Mouse (Mus musculus): ENCODE measurements around the gene Syt2.

Syt2 gene

DNA sequence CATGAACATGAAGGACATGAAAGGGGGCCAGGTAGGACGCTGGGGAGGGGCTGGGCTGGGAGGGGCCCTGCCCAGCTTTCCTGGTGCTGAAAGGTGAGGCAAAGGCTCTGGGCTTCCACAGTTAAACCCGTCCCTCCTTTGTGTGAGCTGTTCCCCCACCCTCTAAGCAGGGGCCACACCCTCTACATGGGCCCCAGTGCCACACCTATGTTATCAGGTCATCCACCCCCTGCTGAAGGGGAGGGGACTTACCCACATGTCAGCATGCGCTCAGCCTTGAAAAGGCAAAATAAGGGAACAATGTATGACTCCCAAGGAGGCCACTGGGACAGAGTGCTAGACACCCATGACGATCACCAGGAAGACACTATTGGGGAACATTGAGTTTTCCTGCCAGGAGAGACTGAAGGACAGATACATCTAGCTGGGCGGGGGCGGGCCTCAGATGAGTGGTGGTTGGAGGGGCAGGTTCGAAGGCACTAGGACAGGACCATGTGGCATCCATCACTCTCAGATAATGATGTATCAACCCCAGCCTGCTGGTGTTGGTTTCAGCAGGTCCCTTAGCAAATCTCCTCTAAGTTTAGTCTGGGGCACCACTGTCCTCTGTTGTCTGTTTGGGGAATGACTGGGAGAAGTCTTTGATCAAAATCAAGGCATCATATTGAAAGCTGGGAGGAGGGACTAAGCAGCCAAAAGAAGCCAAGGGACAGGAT lies 95.6 kb downstream of the Syt2 start:
- no peak for DNase-seq (ENCODE audit: low spot score in 2 of 2)

GRCm38 (mm10) chr1:134745648-134746047 lies 99.2 kb downstream of the Syt2 start:
- no peak for DNase-seq (ENCODE audit: low spot score in 2 of 2)

- DNase-seq (ENCODE audit: low spot score in 2 of 2): peak; percentile 52 to 79
Observed at GRCm38 (mm10) chr1:134747236-134748174, 101.0 kb downstream of the Syt2 start.

DNA sequence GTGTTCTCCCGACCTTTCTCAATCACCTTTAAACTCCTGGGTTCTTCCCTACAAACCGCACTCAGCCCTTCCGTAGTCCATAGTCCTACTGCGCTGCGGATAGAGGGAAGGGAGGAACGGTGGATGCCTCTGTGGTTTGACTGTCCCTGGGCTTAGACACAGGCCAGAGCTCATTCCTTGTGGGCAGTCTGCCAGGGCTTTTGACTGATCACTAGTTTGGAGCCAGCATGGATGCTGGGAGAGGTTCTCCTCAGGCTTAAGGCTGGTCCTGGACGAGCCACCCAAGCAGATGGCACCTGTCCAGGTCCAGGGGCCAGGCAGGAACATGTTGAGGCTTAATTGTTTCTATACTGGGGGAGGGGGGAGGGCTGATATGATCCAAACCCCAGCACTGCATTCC lies 103.4 kb downstream of the Syt2 start:
- no peak for DNase-seq (ENCODE audit: low spot score in 2 of 2)

DNA sequence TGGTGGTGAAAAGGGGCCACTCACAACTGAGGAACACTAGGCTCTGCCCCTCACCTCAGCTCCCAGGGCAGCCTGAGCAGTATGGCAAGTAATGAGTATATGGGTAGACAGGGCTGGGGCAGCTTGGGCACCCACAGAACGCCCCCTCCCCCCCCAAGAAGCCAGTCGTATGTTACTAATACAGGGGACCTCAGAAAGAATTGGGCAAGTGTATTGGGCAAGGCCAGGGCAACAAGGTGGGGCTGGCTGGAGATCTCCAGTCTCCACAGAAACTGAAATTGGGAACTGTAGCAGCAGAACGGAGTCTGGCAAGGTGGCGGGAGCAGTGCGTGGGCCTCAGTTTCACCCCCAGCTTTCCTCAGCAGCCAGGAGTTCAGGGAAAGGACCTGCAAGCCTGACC lies 106.0 kb downstream of the Syt2 start:
- no peak for DNase-seq (ENCODE audit: low spot score in 2 of 2)

DNA sequence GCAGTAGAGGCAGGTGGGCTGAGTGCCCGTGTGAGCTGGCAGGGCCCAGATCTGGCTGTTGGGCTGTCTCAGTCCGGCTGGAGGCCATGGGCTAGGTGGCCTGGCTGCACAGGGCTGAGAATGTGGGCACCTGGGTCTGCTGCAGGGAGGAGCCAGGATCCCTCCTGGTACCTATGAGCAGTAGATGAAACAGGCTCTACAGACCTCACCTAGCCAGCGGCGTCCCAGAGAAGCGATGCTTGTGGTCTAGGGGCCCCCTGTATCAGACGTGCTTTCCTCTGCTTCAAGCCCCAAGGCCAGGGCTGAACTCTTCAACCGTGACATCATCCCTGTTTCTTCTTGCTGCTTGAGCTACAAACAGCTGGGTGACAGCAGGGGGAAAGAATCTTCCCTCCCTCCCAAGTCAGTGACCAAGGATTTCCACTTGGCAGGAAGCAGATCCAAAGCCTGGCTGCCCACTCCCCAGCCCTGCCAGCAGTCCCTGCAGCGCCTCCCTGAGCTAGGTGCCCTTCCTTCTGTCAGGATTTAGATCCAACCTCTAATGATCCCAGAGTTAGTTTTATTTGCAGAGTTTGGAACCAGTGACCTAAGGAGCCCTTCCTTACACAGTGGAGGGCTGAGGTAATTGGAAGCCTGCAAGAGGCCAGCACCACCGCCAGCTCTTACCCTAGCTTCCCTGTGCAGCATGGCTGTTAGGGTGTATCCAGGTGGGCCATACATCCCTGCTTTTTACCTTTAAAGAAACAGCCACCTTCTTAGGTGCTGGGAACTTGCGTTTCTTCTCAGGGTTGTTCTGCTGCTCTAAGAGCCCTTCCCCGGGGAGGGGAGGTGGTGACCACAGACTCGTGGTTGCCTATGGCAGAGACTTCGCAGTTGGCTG lies 107.5 kb downstream of the Syt2 start:
- DNase-seq (ENCODE audit: low spot score in 2 of 2): no peak

- DNase-seq (ENCODE audit: low spot score in 2 of 2): no peak
Observed at GRCm38 (mm10) chr1:134754818-134755217, 108.3 kb downstream of the Syt2 start.

DNA sequence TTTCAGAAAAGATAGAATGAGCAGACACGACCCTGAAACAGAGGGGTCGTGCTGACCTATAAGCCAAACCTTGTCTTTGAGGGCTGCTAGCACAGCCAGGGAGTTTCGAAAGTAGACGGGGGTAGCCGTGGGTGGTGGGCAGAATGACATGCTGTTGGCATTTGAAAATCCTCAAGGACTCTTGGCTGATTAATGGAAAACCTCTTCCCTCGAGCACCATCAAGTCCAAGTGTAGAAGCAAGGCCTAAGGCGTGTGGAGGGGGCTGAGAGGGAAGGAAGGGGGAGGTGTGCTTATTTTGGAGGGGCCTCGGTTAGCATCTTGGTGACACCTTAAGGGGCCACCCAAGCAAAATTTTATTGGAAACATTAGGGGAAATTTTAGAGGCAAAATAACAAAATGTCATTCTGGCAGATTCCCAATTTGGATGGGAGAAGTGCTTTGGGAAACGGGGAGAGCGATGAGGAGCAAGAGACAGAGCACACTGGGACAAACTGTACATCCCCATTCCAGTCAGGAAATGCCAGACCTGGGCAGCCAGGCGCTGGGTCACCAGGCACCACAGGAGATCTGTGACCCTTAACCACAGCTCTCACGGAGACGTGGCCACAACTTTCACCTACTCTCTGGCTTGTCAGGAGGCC lies 109.2 kb downstream of the Syt2 start:
- DNase-seq (ENCODE audit: low spot score in 2 of 2): no peak

GRCm38 (mm10) chr1:134756190-134756873 lies 109.9 kb downstream of the Syt2 start:
- DNase-seq (ENCODE audit: low spot score in 2 of 2): no peak

- no peak for DNase-seq (ENCODE audit: low spot score in 2 of 2)
Observed at GRCm38 (mm10) chr1:134757230-134757629, 110.8 kb downstream of the Syt2 start.

GRCm38 (mm10) chr1:134759133-134759532 lies 112.7 kb downstream of the Syt2 start:
- DNase-seq (ENCODE audit: low spot score in 2 of 2): no peak

DNA sequence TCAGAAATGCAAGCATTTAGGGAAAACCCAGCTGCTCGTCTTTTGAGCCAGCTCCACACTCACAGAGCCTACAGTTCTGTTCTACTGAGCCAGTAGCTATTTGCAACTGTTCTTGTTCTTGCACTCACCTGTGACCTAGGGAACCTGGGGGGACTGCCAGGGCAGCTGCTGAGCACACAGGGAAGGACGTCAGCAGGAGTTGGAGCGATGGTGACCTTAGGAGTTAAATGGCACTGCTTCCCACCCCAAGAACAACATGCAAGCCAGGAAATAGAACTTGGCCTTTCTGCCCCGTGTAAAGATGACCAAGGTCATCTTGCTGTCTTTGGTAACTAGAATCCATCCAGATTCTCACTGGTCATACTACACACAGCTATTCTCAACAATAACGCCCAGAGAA lies 114.2 kb downstream of the Syt2 start:
- no peak for DNase-seq (ENCODE audit: low spot score in 2 of 2)

DNA sequence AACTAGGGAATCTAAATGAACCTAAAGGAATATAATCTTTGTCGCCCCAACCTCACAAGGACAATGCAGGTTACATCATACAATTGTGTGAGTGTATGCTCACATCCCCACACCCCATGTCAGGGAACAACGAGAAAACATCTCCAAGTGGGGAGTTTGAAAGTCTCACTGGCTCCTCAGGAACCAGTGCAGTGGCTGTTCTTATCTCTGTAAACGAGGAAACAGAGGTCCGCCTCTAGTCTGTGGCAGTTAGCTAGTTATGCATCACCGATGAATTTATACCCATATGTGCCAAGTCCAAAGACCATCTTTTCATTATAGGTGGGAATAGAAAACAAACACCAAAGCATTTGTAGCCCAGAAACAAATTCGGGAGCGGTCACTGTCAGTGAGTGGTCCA lies 115.1 kb downstream of the Syt2 start:
- DNase-seq (ENCODE audit: low spot score in 2 of 2): no peak

- DNase-seq (ENCODE audit: low spot score in 2 of 2): no peak
Observed at GRCm38 (mm10) chr1:134763250-134763649, 116.8 kb downstream of the Syt2 start.

DNA sequence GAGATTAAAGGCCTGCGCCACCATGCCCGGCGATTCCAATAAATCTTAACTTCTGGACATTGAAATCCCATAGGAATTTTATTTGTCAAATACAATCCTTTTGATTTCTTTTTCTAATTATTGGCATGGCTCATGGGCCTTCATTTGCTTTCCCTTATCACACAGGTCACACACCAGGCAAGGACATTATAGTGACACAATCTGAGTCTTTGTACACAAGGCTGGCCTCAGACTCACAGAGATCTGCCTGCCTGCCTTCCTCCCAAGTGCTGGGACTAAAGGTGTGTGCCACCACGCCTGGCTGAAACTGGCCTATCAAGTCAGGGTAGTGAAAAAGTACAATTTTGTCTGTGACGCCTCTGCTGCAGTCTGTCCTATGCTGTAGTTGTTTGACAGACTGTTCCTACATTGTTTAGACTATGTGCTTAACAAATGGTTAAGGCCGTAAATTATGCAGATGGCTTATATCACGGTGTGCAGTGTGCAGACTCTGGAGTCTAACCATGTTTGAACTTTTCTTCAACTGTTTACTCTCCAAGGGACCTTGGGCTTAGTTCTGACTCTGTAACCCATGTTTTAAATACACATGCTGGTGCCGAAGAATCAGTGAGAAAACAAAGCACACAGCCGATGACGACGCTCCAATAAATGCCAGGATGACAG lies 117.4 kb downstream of the Syt2 start:
- DNase-seq (ENCODE audit: low spot score in 2 of 2): no peak

- no peak for DNase-seq (ENCODE audit: low spot score in 2 of 2)
Observed at GRCm38 (mm10) chr1:134764831-134765458, 118.5 kb downstream of the Syt2 start.

DNA sequence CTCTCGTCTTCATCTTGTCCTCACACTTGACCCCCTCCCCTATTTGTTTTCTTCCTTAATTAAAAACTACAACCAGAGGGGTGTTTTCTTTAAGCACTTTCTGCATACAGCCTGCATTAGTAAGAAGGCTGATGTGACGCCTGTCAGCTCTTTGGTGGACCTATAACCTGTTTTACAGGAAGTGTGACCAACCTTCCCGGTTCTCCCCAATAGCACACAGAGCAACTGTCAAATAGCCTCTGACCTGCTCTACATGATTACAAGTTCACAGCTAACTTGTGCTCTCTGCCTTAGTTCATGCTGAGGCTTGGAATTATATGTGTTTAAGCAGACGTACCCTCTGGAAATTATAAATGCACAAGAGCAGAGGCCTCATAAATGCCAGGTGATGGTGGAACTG lies 120.0 kb downstream of the Syt2 start:
- no peak for DNase-seq (ENCODE audit: low spot score in 2 of 2)

DNA sequence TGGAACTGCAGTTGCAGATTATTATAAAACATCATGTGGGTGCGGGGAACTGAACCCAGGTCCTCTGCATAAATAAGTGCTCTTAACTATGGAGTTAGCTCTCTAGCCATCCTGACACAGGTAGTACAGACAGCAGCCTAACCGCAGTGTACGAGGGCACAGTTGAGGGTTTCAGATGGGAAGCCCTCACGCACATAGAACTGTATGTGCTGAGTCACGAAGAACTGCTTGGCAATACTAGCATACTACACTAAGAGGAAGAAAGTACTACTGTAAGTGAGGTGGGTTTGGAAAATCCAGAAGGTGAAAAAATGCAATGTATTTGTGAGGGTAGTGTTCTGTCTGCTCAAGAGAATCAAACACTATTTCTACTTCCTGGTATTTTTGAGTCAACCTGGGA lies 123.8 kb downstream of the Syt2 start:
- DNase-seq (ENCODE audit: low spot score in 2 of 2): no peak

GRCm38 (mm10) chr1:134771353-134771752 lies 124.9 kb downstream of the Syt2 start:
- DNase-seq (ENCODE audit: low spot score in 2 of 2): no peak

GRCm38 (mm10) chr1:134771999-134772398 lies 125.5 kb downstream of the Syt2 start:
- no peak for DNase-seq (ENCODE audit: low spot score in 2 of 2)
